Mouse (Mus musculus) midbrain, embryonic 15.5 days (tissue): ENCODE measurements around the gene Lclat1. TPM values are rescaled to one million over a fixed set of nuclear protein-coding genes. Genes with fewer than 3 reads are reported as not detected.

Experiments used
- ATAC-seq: fragments of 200-750 bp; cut with Nextera tagmentation; replicated peaks from 2 replicates; pipeline ENCODE4 v1.8.0; 2017; ENCODE audit warnings: moderate TSS enrichment
- H3K27ac ChIP-seq: fragments of 300-500 bp; sonication (generic); 2 replicates; pipeline ENCODE4 v1.5.1; 2015; ENCODE audit warnings: mild to moderate bottlenecking, inconsistent platforms
- H3K27me3 ChIP-seq: fragments of 300-500 bp; sonication (generic); replicated peaks from 2 replicates; pipeline ENCODE4 v1.6.1; 2015; ENCODE audit warnings: inconsistent platforms
- H3K36me3 ChIP-seq: fragments of 300-500 bp; sonication (generic); replicated peaks from 2 replicates; pipeline ENCODE4 v1.6.1; 2015; ENCODE audit warnings: inconsistent platforms
- H3K4me1 ChIP-seq: fragments of 300-500 bp; sonication (generic); 2 replicates; pipeline ENCODE4 v1.6.1; 2015; ENCODE audit warnings: inconsistent platforms
- H3K4me2 ChIP-seq: fragments of 300-500 bp; sonication (generic); 2 replicates; pipeline ENCODE4 v1.6.1; 2015; ENCODE audit warnings: inconsistent platforms, mild to moderate bottlenecking, moderate library complexity
- H3K4me3 ChIP-seq: fragments of 300-500 bp; sonication (generic); 2 replicates; pipeline ENCODE4 v1.5.1; 2015; ENCODE audit warnings: mild to moderate bottlenecking, inconsistent platforms
- H3K9ac ChIP-seq: fragments of 300-500 bp; sonication (generic); 2 replicates; pipeline ENCODE4 v1.6.1; 2015; ENCODE audit warnings: mild to moderate bottlenecking, inconsistent platforms
- H3K9me3 ChIP-seq: fragments of 300-500 bp; sonication (generic); 2 replicates; pipeline ENCODE4 v1.6.1; 2016; ENCODE audit warnings: inconsistent platforms
- WGBS: fragments of 180-500 bp; shearing (Covaris S2); methylation state at CpG from one replicate; pipeline ENCODE4 v1.1.7; 2015; ENCODE audit warnings: mixed read lengths; 5-methylcytosine and 5-hydroxymethylcytosine counted together
- polyA plus RNA-seq: library from polyadenylated mRNA; unstranded; fragments of >200 nt; fragmentation: Nextera tagmentation; extraction: Ambion mirVana; gene quantifications from 2 replicates; pipeline ENCODE4 v1.2.1, GENCODE M21; 2015

Lclat1 gene
- polyA plus RNA-seq, 1 experiment from 2014 or later: 11.5 TPM

- no peak overlapping the region for H3K27ac ChIP-seq
- no peaks in the 10 kb centered on the region for H3K27me3 ChIP-seq
- H3K9ac ChIP-seq: no peak overlapping the region
- WGBS: 95% methylated on average over 6 of the region's 6 CpGs
- ATAC-seq: no peak
- H3K9me3 ChIP-seq: no peaks in the 10 kb centered on the region
- no peaks in the 10 kb centered on the region for H3K36me3 ChIP-seq
- no peak overlapping the region for H3K4me3 ChIP-seq
- no peak overlapping the region for H3K4me2 ChIP-seq
- H3K4me1 ChIP-seq: no peaks in the 10 kb centered on the region
Observed at GRCm38 (mm10) chr17:73243676-73244075, 135.9 kb downstream of the Lclat1 start.

- Histone ChIP-seq H3K27ac (no peak overlapping the region), H3K4me3 (no peak overlapping the region), H3K9me3 (no peaks in the 10 kb centered on the region), H3K9ac (no peak overlapping the region), H3K36me3 (no peaks in the 10 kb centered on the region), H3K4me1 (no peaks in the 10 kb centered on the region), H3K27me3 (no peaks in the 10 kb centered on the region), H3K4me2 (no peak overlapping the region)
- WGBS: 96% methylated on average over 3 of the region's 3 CpGs
- ATAC-seq: no peak
Observed at GRCm38 (mm10) chr17:73244596-73244995, 136.8 kb downstream of the Lclat1 start.

GRCm38 (mm10) chr17:73245089-73245684, 137.4 kb downstream of the Lclat1 start:
- peak; percentile 51 for ATAC-seq
- WGBS: 64% methylated on average over 13 of the region's 13 CpGs
- Histone ChIP-seq H3K36me3 (no peaks in the 10 kb centered on the region), H3K9ac (no peak overlapping the region), H3K27me3 (no peaks in the 10 kb centered on the region), H3K9me3 (no peaks in the 10 kb centered on the region), H3K4me2 (no peak overlapping the region), H3K4me1 (no peaks in the 10 kb centered on the region), H3K27ac (0 out of 2 replicates have a peak overlapping the region, but pooled peaks have one; percentile 13), H3K4me3 (no peak overlapping the region)

DNA sequence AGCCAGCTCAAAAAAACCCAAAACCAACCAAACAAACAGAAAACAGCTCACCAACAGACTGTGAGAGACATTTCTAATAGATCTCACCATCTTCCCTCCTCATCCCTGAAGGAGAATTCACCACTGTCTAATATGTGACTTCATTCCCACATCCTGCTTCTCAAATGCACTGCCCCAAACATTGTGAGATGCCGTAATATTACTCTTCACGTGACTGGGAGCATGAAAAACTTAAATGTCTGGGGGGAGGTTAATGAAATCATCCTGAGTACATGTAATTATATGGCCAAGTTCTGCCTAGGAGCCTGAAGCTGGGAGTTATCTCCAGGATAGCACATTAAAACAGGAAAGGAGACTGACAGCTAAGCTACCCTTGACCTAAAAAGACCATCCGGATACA, 138.3 kb downstream of the Lclat1 start:
- H3K9ac ChIP-seq: no peak overlapping the region
- no peaks in the 10 kb centered on the region for H3K27me3 ChIP-seq
- WGBS: 80% methylated on average over 3 of the region's 3 CpGs
- no peak overlapping the region for H3K4me2 ChIP-seq
- no peaks in the 10 kb centered on the region for H3K9me3 ChIP-seq
- H3K4me3 ChIP-seq: no peak overlapping the region
- H3K36me3 ChIP-seq: no peaks in the 10 kb centered on the region
- no peak overlapping the region for H3K27ac ChIP-seq
- no peaks in the 10 kb centered on the region for H3K4me1 ChIP-seq
- ATAC-seq: no peak

DNA sequence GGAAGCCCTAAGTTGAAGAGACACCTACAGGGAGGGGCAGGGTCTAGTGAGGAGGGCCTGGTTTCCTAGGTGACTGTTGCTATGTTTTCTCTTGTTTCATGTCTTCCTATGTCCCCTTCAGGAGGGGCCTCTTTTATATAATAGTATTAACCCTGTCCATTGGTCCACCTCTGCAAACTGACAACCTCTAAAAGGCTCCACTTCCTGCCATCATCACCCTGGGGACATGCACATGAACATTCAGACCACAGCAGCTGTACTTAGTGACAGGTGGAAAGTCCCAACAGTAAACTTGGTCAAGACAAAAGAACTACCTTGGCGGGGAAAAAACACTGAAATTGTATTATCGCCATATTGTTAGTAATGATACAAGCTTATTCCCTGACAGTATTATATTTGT, 139.1 kb downstream of the Lclat1 start:
- Histone ChIP-seq H3K4me2 (no peak overlapping the region), H3K36me3 (no peaks in the 10 kb centered on the region), H3K27ac (no peak overlapping the region), H3K27me3 (no peaks in the 10 kb centered on the region), H3K4me3 (no peak overlapping the region), H3K4me1 (peaks cover 2% of the 10 kb centered on the region; the same call in 1 of the 2 replicates), H3K9me3 (no peaks in the 10 kb centered on the region), H3K9ac (no peak overlapping the region)
- ATAC-seq: no peak
- WGBS: 92% methylated on average over 2 of the region's 2 CpGs

- H3K4me2 ChIP-seq: no peak overlapping the region
- H3K27me3 ChIP-seq: no peaks in the 10 kb centered on the region
- WGBS: 88% methylated on average over 14 of the region's 14 CpGs
- no peak overlapping the region for H3K4me3 ChIP-seq
- no peaks in the 10 kb centered on the region for H3K9me3 ChIP-seq
- H3K36me3 ChIP-seq: no peaks in the 10 kb centered on the region
- no peak overlapping the region for H3K27ac ChIP-seq
- no peak overlapping the region for H3K9ac ChIP-seq
- no peak for ATAC-seq
- peaks cover 2% of the 10 kb centered on the region; the same call in 1 of the 2 replicates for H3K4me1 ChIP-seq
Observed at GRCm38 (mm10) chr17:73247758-73248157, 140.0 kb downstream of the Lclat1 start.

DNA sequence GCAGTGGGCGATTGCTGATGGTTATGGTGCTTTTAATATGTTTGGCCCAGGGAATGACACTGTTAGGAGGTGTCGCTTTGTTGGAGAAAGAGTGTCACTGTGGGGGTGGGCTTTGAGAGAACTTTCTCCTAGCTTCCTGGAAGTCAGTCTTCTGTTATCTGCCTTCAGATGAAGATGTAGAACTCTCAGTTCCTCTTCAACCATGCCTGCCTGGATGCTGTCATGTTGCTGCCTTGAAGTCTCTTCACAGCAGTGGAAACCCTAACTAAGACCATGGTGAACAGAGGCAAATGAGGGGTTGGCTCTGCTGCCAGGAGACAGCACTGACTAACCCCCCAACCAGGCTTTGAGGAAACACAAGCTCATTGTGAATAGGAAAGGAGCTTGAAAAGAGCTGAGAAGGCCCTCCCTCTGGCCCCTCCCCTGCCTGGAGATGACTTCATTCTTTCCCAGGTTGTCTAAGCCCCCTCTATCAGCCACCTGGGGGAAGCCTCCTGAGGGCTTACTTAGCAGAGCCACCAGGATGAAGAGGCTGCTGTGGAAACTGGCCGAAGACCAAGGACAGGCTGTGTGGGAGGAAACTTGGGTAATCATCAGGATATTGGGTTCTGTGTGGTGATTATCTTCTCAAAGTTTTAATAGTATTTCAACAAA, 142.8 kb downstream of the Lclat1 start:
- H3K4me1 ChIP-seq: peaks cover 2% of the 10 kb centered on the region; the same call in 1 of the 2 replicates
- no peak for ATAC-seq
- H3K4me3 ChIP-seq: no peak overlapping the region
- H3K9ac ChIP-seq: no peak overlapping the region
- WGBS: 91% methylated on average over 3 of the region's 3 CpGs
- no peaks in the 10 kb centered on the region for H3K36me3 ChIP-seq
- H3K27me3 ChIP-seq: no peaks in the 10 kb centered on the region
- no peak overlapping the region for H3K4me2 ChIP-seq
- H3K27ac ChIP-seq: no peak overlapping the region
- no peaks in the 10 kb centered on the region for H3K9me3 ChIP-seq

DNA sequence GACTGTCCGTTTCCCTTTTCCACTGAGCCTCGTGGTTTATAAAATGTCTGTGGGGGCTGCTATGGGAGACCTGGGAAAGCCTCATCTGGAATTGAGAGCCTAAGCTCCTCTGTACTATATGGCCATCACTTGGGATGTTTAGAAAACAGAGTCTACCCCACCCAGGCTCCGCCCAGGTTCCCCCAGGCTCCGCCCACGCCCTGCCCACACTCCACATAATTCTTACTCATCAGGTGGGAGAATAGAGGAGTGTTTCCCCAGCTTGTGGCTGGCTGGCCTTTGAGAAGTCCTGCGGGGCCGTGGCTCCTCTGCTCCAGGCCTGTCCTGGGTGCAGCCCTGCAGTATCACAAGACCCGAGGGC, 143.3 kb downstream of the Lclat1 start:
- Histone ChIP-seq H3K27me3 (no peaks in the 10 kb centered on the region), H3K36me3 (no peaks in the 10 kb centered on the region), H3K9me3 (no peaks in the 10 kb centered on the region), H3K9ac (no peak overlapping the region), H3K27ac (no peak overlapping the region), H3K4me2 (no peak overlapping the region), H3K4me3 (no peak overlapping the region), H3K4me1 (peaks cover 2% of the 10 kb centered on the region; the same call in 1 of the 2 replicates)
- no peak for ATAC-seq
- 68% methylated on average over 8 of the region's 8 CpGs for WGBS

GRCm38 (mm10) chr17:73251812-73252608, 144.2 kb downstream of the Lclat1 start:
- Histone ChIP-seq H3K9ac (no peak overlapping the region), H3K9me3 (no peaks in the 10 kb centered on the region), H3K27ac (no peak overlapping the region), H3K4me2 (no peak overlapping the region), H3K4me3 (no peak overlapping the region), H3K36me3 (no peaks in the 10 kb centered on the region), H3K27me3 (no peaks in the 10 kb centered on the region), H3K4me1 (peaks cover 2% of the 10 kb centered on the region; the same call in 1 of the 2 replicates)
- 52% methylated on average over 11 of the region's 11 CpGs for WGBS
- no peak for ATAC-seq

- no peak for ATAC-seq
- Histone ChIP-seq H3K4me2 (no peak overlapping the region), H3K9me3 (no peaks in the 10 kb centered on the region), H3K36me3 (no peaks in the 10 kb centered on the region), H3K27me3 (no peaks in the 10 kb centered on the region), H3K4me3 (no peak overlapping the region), H3K27ac (no peak overlapping the region), H3K9ac (no peak overlapping the region), H3K4me1 (peaks cover 2% of the 10 kb centered on the region; the same call in 1 of the 2 replicates)
- 77% methylated on average over 10 of the region's 10 CpGs for WGBS
Observed at GRCm38 (mm10) chr17:73253291-73253969, 145.6 kb downstream of the Lclat1 start.

DNA sequence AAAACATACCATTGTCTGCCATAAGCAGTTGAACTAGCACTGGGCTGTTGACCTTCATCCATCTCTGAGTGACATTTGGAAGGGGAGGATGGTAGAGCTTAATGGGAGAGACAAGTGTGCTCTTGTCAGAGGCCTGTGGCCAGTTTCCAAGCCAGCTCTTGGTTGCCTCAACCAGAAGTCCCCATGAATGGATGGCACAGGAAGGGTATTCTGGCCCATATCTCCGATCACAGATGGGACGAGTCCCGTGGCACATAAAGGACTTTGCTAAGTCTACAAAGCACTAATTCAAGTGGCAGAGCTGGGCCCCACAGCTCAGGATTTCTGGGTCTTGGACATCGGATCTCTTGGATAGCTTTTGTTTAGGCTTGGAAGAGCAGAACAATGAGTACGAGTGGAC, 148.0 kb downstream of the Lclat1 start:
- no peak for ATAC-seq
- Histone ChIP-seq H3K4me3 (no peak overlapping the region), H3K4me1 (peaks cover 5% of the 10 kb centered on the region; the same call in 1 of the 2 replicates), H3K4me2 (no peak overlapping the region), H3K27ac (no peak overlapping the region), H3K27me3 (no peaks in the 10 kb centered on the region), H3K9me3 (no peaks in the 10 kb centered on the region), H3K9ac (no peak overlapping the region), H3K36me3 (no peaks in the 10 kb centered on the region)
- 87% methylated on average over 5 of the region's 5 CpGs for WGBS

DNA sequence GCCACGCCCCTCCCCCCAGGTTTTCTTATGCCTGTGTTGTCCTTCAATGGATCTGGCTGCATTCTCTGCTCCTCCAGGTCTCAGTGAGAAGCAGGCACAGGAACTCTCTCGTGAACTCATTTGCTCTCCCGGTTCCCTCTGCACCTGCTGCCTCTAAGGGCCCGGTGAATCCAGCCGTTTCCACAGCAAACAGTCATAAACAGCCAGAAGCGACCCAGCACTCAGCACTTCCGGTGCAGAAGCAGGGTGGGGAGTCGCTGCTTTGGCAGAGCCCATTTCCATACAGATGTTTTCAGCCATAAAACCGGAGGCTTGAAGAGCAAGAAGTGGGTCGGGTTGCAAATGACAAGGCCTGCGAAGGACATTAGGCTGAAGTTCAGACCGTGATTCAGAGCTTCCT, 150.8 kb downstream of the Lclat1 start:
- Histone ChIP-seq H3K4me3 (no peak overlapping the region), H3K36me3 (no peaks in the 10 kb centered on the region), H3K27ac (0 out of 2 replicates have a peak overlapping the region, but pooled peaks have one; percentile 25), H3K4me2 (no peak overlapping the region), H3K9me3 (no peaks in the 10 kb centered on the region), H3K4me1 (0 out of 2 replicates have a peak, but pooled peaks cover 3% of the 10 kb centered on the region), H3K27me3 (no peaks in the 10 kb centered on the region), H3K9ac (no peak overlapping the region)
- WGBS: 59% methylated on average over 12 of the region's 12 CpGs
- no peak for ATAC-seq
